Mouse (Mus musculus): ENCODE data around the gene Rpl18. TPM values are rescaled to one million over a fixed set of nuclear protein-coding genes. Genes with fewer than 3 reads are reported as not detected.
A peak's percentile ranks its signal among the peaks of the same experiment; 100 is the strongest.

Gene Rpl18
- polyA plus RNA-seq (2015; fragmentation: Nextera tagmentation; extraction: Ambion mirVana): 573 and 682 TPM in 2 replicates

DNA sequence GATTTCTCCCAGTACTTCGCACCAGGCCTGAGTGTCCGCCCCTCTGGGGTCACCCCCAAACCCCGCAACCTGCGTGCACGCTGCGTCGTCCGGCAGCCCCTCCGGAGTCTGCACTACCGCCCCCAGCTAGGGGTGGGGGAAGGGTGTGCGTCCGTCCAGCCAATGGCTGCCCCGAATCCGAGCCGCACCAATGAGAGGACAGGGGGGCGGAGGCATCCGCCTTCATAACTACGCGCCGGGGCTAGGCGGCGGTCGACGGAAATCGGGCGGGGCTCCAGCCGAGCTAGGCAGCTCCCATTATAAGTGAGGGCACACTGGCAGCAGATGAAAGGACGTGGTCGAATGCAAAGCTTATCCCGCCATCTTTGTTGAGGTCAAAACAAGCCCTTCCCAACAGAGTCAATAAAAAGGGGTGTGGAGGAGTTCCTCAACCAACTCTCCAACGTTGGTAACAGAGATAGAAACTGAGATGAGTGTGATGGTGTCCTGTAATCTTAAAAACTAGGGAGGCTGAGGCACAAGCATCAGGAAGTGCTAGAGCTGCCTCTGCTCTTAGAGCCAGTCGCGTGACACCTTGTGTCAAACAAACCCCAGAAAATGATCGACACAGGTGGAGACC, at the start of gene Rpl18:
TSS of gene Rpl18 (plus strand) at position 368 of the 619 bp plus-strand sequence.
- Histone ChIP-seq H3K9ac (replicated peaks) (peak within 1 kb of the TSS; percentile 75), H3K4me3 (replicated peaks) (peak within 1 kb of the TSS; percentile 79), H3K27me3 (replicated peaks) (no peaks in the 10 kb centered on the region), H3K27ac (replicated peaks) (peak within 1 kb of the TSS; percentile 76), H3K36me3 (peaks cover 43% of the 10 kb centered on the region), H3K4me1 (peaks cover 61% of the 10 kb centered on the region), H3K9me3 (replicated peaks) (no peaks in the 10 kb centered on the region), H3K4me2 (peak within 1 kb of the TSS; percentile 82)
- peak; percentile 91 for ATAC-seq (ENCODE audit: low FRiP score)
- WGBS: 8% methylated on average over 34 of the region's 34 CpGs

DNA sequence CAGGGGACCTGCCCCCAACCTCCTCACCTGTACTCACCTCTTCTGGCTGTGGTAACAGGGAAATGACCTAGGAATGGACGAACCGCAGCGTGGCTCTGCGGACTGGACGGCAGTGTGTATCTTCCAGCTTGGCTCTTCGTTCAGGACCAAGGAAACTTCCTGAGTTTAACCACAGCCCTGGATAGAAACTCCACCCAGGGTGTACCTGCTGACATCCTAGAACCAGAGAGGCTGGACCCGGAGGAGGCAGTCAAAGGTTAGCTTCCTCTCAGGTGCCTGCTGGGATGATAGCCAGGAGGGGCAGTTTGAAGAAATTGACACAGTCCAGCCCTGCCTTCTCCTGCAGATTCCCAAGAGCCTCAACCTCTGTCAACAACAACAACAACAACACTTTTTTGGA, 49.1 kb upstream of the Rpl18 start, which contains the start of gene Fut2:
TSS of gene Fut2 (minus strand) at position 234 of the 400 bp plus-strand sequence.
- H3K9me3 ChIP-seq (replicated peaks): no peaks in the 10 kb centered on the region
- H3K4me2 ChIP-seq: no peak within 1 kb of the TSS
- H3K36me3 ChIP-seq: no peaks in the 10 kb centered on the region
- H3K4me1 ChIP-seq: no peaks in the 10 kb centered on the region
- no peak for ATAC-seq (ENCODE audit: low FRiP score)
- no peak within 1 kb of the TSS for H3K9ac ChIP-seq (replicated peaks)
- H3K27ac ChIP-seq (replicated peaks): no peak within 1 kb of the TSS
- 86% methylated on average over 7 of the region's 7 CpGs for WGBS
- H3K4me3 ChIP-seq (replicated peaks): no peak within 1 kb of the TSS
- no peaks in the 10 kb centered on the region for H3K27me3 ChIP-seq (replicated peaks)

DNA sequence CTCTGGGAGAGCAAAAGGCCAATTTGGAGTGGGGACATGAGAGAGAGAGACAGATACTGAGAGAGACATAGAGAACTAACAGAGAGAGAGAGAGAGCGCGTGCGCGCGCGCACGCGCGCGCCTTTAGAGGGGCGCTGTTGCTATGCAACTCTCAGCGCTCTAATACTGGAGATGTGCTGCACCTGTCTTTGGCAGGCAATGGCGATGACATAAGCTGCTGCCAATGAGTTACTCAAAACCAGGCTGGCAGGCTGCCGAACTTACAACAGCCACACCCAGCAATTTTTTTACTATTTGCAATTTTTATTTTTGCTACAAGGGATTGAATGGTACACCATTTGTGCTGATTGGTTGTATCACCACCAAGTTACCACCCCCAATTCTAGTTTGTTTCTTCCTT, 47.5 kb upstream of the Rpl18 start:
- Histone ChIP-seq H3K4me1 (no peaks in the 10 kb centered on the region), H3K36me3 (no peaks in the 10 kb centered on the region), H3K9ac (replicated peaks) (no peak overlapping the region), H3K4me3 (replicated peaks) (no peak overlapping the region), H3K4me2 (no peak overlapping the region), H3K27me3 (replicated peaks) (no peaks in the 10 kb centered on the region), H3K27ac (replicated peaks) (no peak overlapping the region), H3K9me3 (replicated peaks) (no peaks in the 10 kb centered on the region)
- ATAC-seq (ENCODE audit: low FRiP score): no peak
- WGBS: 78% methylated on average over 14 of the region's 14 CpGs

DNA sequence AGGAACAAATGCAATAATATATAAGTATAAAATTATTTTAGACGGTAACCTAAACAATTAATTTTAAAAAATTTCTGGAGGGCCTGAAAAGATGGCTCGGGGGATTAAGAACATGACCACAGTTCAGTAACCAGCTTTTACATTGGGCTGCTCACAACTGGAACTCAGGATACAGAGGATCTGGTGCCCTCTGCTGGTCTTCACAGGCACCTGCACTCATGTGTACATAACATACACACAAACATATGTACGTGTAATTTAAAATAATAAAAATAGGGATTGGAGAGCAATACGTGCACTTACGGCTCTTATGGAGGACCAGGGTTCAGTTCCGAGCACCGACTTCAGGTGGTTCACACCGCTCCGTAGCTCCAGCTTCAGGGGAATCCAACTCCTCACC, 46.3 kb upstream of the Rpl18 start:
- H3K9ac ChIP-seq (replicated peaks): no peak overlapping the region
- no peak for ATAC-seq (ENCODE audit: low FRiP score)
- H3K9me3 ChIP-seq (replicated peaks): no peaks in the 10 kb centered on the region
- no peak overlapping the region for H3K27ac ChIP-seq (replicated peaks)
- H3K36me3 ChIP-seq: no peaks in the 10 kb centered on the region
- H3K4me1 ChIP-seq: no peaks in the 10 kb centered on the region
- 97% methylated on average over 9 of the region's 9 CpGs for WGBS
- no peaks in the 10 kb centered on the region for H3K27me3 ChIP-seq (replicated peaks)
- H3K4me3 ChIP-seq (replicated peaks): no peak overlapping the region
- no peak overlapping the region for H3K4me2 ChIP-seq

DNA sequence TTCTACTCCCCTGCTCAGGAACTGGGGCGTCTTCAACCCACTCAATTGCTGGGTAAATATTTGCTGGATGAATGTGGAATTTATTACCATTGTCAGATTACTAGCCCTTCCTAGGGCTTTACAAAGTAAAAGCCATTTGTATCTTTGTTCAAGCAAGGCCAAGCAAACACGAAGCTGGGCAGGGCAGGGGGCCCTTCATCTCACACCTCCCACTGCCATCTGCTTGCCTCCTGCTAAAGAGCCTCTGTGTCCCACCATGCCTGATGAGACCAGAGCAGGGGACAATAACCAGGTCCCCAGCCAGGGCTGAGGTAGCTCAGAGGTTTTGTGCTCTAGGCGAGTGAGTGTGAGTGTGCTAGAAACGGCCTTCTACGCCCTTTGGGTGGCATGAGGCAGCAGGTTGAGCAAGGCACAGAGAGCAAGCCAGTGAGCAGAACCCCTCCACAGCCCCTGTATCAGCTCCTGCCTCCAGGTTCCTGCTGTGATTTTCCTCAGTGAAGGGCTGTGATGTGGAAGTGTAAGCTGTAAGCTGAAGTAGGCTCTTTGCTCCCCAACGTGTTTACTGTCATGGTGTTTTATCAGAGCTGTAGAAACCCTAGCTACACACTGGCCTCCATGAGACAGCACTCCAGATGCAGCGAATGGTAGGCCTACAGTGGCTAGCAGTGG, 37.5 kb upstream of the Rpl18 start:
- no peaks in the 10 kb centered on the region for H3K36me3 ChIP-seq
- 68% methylated on average over 7 of the region's 7 CpGs for WGBS
- H3K4me1 ChIP-seq: peaks cover 6% of the 10 kb centered on the region
- H3K27ac ChIP-seq (replicated peaks): no peak overlapping the region
- no peak overlapping the region for H3K4me3 ChIP-seq (replicated peaks)
- no peak for ATAC-seq (ENCODE audit: low FRiP score)
- no peak overlapping the region for H3K4me2 ChIP-seq
- H3K9me3 ChIP-seq (replicated peaks): no peaks in the 10 kb centered on the region
- no peak overlapping the region for H3K9ac ChIP-seq (replicated peaks)
- H3K27me3 ChIP-seq (replicated peaks): no peaks in the 10 kb centered on the region

DNA sequence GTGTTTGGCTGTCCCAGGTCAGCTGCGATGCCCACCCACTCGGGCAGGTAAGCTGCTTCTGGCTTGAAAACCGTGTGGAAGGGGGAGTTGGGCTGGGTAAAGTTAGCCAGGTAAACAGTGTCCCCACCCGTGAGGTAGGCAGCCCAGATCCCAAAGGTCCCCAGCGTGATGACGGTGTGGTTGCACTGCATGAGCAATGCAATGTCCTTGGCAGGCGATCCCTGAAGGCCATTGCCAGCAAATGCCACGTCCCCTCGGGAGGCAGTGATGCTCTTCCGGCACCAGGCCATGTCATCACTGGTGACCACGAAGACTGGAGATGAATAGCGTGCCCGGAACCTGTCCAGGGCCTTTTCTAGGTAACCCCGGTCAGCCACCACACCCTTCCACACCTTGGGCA, 36.7 kb upstream of the Rpl18 start:
- Histone ChIP-seq H3K36me3 (no peaks in the 10 kb centered on the region), H3K4me1 (peaks cover 6% of the 10 kb centered on the region), H3K4me3 (replicated peaks) (no peak overlapping the region), H3K9ac (replicated peaks) (no peak overlapping the region), H3K27me3 (replicated peaks) (no peaks in the 10 kb centered on the region), H3K4me2 (no peak overlapping the region), H3K9me3 (replicated peaks) (no peaks in the 10 kb centered on the region), H3K27ac (replicated peaks) (no peak overlapping the region)
- WGBS: 93% methylated on average over 14 of the region's 14 CpGs
- no peak for ATAC-seq (ENCODE audit: low FRiP score)

DNA sequence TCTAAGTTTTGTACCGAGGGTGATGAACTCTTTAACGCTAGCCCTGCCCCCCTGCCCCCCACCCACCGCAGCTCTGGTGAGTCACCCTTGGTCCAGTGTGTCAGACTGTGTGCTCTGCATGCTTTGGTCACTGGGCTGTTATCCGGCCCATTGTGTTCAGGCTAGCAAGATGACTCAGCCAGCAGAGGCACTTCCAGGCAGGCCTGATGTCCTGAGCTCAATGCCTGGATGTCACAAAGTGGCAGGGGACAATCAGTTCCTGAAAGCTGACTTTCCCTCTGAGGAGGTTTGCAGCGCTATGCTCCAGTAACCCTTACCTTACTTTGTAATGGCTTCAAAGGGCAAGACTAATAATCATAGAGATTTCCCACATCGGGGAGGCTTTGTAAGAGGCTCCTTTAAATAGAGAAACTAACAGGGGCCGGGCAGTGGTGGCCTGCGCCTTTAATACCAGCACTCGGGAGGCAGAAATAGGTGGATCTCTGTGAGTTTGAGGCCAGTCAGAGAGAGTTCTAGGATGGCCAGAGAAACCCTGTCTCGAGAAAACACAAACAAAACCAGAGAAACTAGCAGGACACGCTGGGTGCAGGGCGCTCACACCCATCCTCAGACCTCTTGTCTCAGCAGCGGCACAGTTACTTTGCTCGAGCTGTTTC, 35.2 kb upstream of the Rpl18 start:
- Histone ChIP-seq H3K4me3 (replicated peaks) (no peak overlapping the region), H3K27ac (replicated peaks) (no peak overlapping the region), H3K9ac (replicated peaks) (no peak overlapping the region), H3K4me1 (peaks cover 6% of the 10 kb centered on the region), H3K27me3 (replicated peaks) (no peaks in the 10 kb centered on the region), H3K36me3 (no peaks in the 10 kb centered on the region), H3K4me2 (no peak overlapping the region), H3K9me3 (replicated peaks) (no peaks in the 10 kb centered on the region)
- WGBS: 75% methylated on average over 14 of the region's 14 CpGs
- no peak for ATAC-seq (ENCODE audit: low FRiP score)

DNA sequence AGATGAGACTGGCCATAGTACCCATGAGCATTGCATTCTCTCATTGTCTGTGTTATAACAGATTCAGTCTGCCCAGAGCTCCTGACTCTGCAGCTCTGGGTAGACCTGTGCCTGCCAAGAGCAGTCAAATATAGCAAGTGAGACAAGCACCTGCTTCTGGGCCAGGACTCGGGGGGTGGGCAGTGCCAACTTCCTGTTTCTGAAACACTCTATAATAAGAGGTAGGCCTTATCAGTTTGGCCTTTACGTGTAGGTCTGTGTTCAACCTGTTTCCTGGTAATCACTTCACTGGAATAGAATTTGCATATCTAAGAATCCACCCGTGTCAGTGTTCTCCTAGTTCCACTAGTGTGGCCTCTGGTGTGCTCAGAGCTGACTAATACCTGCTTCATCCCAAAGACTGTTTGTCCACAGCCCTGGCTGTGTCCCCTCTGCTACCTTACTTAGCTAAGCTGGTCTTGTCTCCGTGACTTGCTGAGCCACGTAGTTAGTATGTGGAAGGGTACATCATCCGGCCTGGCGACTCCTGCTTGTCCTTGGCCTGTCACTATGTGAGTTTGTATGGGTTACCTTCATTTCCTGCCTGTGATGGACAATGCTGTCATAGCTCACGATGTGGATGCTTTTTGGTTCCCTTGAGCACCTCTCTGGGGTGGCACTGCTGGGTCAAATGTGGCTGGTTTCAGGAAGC, 34.1 kb upstream of the Rpl18 start:
- Histone ChIP-seq H3K27me3 (replicated peaks) (no peaks in the 10 kb centered on the region), H3K4me1 (peaks cover 11% of the 10 kb centered on the region), H3K9ac (replicated peaks) (no peak overlapping the region), H3K4me3 (replicated peaks) (no peak overlapping the region), H3K36me3 (no peaks in the 10 kb centered on the region), H3K4me2 (no peak overlapping the region), H3K27ac (replicated peaks) (no peak overlapping the region), H3K9me3 (replicated peaks) (no peaks in the 10 kb centered on the region)
- ATAC-seq (ENCODE audit: low FRiP score): no peak
- WGBS: 84% methylated on average over 8 of the region's 8 CpGs

DNA sequence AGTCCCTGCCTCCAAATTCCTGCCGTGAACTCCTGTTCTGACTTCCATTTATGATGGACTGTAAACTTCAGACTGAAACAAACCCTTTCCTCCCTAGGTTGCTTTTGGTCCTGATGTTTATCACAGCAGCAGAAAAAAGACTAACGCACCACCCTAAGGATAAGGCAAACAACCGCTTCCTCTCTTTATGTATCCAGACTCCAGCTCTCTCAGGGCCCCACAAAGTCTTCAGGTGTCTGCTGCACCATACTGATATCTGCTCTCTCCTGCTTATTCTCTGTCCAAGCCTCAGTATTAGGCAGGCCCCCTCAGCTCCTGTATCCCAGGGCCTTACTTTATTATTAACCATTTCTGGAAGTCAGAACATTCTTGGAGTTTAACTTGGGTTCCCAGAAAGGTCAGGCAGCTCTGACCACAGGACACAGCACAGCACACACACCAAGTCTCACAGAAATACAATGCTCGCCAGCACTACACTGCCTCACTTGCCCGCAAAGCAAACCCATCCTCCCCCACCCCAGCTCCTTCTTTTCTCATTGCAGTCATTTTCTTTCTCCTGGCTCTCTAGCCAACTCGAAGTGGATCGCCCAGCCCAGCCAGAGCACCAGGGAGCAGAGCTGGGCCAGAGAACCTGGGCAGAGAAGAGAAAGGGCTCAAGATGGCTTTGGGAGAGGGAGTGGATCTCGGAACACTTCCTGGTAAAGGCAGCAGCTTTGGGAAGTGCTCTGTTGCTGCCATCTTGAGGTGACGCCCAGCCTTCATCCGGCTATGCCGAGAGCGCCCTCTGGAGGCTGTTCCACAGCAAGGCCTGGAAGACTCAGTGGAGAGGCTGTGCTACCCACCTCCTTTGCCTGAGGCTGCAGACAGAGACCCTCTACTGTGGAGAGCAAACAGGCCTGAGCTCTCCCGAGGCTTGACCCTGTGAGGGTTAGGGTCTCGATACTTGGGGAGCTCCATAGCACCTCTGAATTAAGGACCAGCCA, 32.8 kb upstream of the Rpl18 start:
- peak; percentile 68 for ATAC-seq (ENCODE audit: low FRiP score)
- 29% methylated on average over 14 of the region's 14 CpGs for WGBS
- Histone ChIP-seq H3K4me2 (peak overlapping the region; percentile 47), H3K9me3 (replicated peaks) (no peaks in the 10 kb centered on the region), H3K36me3 (no peaks in the 10 kb centered on the region), H3K4me3 (replicated peaks) (no peak overlapping the region), H3K27me3 (replicated peaks) (no peaks in the 10 kb centered on the region), H3K27ac (replicated peaks) (peak overlapping the region; percentile 68), H3K9ac (replicated peaks) (no peak overlapping the region), H3K4me1 (peaks cover 12% of the 10 kb centered on the region)

DNA sequence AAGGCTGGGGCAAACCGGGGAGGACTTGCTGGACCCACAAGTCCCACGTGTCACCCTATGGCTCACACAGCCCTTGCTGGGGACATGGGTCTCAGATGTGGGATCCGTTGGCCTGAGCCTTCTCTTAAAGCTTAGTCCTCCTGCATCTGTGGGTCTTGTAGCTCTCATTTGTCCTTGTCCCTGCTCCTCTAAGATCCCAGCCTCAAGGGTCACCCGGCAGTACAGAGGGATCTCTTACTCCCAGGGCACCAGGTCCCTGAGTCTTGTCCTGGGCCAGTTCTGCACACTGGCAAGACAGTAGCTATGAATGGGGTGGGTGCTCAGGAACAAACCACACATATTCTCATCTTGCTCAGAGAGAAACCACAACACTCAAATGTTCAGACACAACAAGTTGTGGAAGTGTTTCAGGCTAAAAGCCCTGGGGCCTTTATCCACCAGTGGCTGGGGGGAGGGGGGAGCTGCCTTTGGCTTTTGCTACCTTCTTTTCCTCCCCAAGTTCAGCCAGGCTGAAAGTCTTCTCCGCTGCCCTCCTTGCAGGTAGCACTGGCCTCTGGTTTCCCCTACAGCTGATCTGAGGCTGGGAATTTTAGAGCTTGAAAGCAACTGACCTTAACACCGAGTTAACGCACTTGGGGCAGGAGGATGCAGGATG, 31.7 kb upstream of the Rpl18 start, which contains the start of gene Ntn5:
TSS of gene Ntn5 (plus strand) at position 627 of the 655 bp plus-strand sequence.
- no peak within 1 kb of the TSS for H3K27ac ChIP-seq (replicated peaks)
- no peaks in the 10 kb centered on the region for H3K9me3 ChIP-seq (replicated peaks)
- no peak within 1 kb of the TSS for H3K4me3 ChIP-seq (replicated peaks)
- no peak within 1 kb of the TSS for H3K9ac ChIP-seq (replicated peaks)
- ATAC-seq (ENCODE audit: low FRiP score): no peak
- no peaks in the 10 kb centered on the region for H3K27me3 ChIP-seq (replicated peaks)
- WGBS: 76% methylated on average over 7 of the region's 7 CpGs
- H3K36me3 ChIP-seq: no peaks in the 10 kb centered on the region
- H3K4me1 ChIP-seq: peaks cover 12% of the 10 kb centered on the region
- H3K4me2 ChIP-seq: no peak within 1 kb of the TSS
